Mouse (Mus musculus) ovary, postnatal 10 days (tissue): ENCODE measurements around the gene Armc9.

Source experiments
- DNase-seq: peaks from one replicate; pipeline ENCODE4 v3.0.0; 2022; ENCODE audit warnings: low spot score

The Armc9 gene

GRCm38 (mm10) chr1:86281781-86282536 lies 127.4 kb downstream of the Armc9 start:
- DNase-seq = no peak

DNA sequence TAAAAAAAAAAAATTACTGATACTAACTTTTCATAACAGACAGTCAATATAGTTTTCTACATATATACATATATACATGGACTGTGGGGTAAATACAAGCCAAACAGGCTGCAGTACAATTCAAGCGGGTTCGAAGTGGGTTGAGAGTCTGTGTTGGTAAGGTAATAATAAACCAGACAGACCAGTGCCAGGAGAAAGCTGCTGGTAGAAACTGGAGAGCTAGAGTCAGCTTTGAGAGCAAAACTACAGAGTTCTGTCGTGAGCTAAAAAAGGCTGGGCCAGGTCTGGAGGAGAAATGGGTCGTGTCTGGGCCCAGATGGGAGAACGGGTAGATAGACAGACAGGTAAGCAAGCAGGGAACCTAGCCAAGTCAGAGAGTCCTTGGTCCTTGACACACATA lies 129.5 kb downstream of the Armc9 start:
- DNase-seq = no peak

GRCm38 (mm10) chr1:86285295-86285694 lies 130.7 kb downstream of the Armc9 start:
- DNase-seq = no peak

GRCm38 (mm10) chr1:86287473-86287872 lies 132.9 kb downstream of the Armc9 start:
- DNase-seq = no peak

GRCm38 (mm10) chr1:86290452-86290851 lies 135.9 kb downstream of the Armc9 start:
- DNase-seq = no peak

DNA sequence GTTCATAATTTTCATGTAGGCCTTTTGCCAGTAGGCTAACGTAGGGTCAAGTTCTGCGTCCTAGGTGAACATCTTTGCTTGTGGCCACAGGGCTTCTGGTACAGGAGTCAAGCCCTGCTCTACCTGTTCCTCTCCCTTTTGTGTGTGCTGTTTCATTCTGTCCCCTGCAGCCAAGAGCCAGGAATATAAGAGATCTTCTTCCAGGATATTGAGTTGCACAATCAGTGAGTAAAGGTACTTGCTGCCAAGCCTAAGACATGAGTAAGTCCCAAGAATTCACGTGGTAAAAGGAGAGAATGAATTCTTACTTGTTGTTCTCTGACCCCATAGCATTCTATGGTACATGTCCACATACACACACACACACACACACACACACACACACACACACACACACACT lies 138.5 kb downstream of the Armc9 start:
- DNase-seq = no peak

- no peak for DNase-seq
Measured at GRCm38 (mm10) chr1:86293868-86294267, 139.3 kb downstream of the Armc9 start.

- no peak for DNase-seq
Measured at GRCm38 (mm10) chr1:86294472-86294871, 139.9 kb downstream of the Armc9 start.

DNA sequence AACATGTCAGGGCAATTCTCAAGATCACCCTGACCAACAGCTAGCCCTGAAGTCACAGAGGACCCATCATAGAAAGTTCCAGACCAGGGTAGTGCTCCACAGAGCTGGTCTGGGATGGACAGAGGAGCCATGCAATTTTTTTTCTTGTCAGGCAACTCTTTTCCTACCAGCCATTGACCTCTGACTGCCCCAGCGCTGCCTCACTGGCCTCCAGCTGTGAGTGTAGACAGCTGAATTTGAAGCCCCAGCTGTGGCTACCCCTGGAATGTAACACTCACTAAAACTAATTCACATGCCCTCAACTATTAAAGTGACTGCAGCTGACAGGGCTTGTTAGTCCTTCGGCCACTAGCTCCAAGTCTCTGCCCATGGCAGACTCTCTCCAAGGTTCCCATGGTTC lies 145.5 kb downstream of the Armc9 start:
- DNase-seq = no peak

GRCm38 (mm10) chr1:86300731-86301130 lies 146.2 kb downstream of the Armc9 start:
- no peak for DNase-seq

DNA sequence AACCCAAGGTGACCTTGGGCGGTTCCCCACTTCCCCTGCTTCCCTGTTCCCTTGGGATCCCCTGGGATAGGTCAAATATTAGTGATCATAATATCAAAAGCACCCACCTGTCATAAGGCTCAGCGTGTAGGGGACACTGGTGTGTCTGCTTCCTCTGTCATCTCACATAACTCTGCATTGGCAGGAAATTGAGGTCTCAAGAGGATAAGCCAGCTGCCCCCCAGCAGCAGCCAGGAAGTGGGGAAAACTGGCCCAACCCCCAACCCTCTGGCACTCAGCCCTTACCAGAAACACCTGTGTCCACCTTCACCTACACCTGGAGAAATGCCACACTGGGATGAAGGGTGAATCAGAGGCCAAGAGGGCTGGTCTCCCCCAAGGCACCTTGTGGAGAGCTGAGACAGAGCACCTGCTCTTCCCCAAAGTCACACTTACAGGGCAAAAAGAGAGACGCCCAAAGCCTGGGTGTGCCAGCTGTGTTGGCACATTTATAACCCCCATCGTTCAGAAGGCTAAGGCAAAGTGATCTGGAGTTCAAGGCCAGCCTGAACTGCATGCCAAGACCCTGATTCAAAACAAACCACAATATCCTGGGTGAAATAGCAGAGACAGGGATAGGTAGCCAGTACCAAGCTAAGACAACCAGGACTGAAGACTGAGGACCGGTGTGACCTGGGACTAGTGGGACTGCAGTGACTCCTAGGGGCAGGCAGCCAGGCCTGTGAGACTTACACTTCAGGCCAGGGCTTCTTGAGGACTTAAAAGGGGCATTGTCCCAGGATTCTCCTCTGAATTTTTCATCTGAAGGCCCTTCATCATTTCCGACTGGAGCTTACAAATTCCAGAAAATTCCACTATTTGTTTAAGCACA lies 146.9 kb downstream of the Armc9 start:
- DNase-seq = no peak

- DNase-seq = no peak
Measured at GRCm38 (mm10) chr1:86302532-86302931, 148.0 kb downstream of the Armc9 start, which contains the start of gene B3gnt7. Gene B3gnt7, plus strand, starts transcription at chr1:86302832.

DNA sequence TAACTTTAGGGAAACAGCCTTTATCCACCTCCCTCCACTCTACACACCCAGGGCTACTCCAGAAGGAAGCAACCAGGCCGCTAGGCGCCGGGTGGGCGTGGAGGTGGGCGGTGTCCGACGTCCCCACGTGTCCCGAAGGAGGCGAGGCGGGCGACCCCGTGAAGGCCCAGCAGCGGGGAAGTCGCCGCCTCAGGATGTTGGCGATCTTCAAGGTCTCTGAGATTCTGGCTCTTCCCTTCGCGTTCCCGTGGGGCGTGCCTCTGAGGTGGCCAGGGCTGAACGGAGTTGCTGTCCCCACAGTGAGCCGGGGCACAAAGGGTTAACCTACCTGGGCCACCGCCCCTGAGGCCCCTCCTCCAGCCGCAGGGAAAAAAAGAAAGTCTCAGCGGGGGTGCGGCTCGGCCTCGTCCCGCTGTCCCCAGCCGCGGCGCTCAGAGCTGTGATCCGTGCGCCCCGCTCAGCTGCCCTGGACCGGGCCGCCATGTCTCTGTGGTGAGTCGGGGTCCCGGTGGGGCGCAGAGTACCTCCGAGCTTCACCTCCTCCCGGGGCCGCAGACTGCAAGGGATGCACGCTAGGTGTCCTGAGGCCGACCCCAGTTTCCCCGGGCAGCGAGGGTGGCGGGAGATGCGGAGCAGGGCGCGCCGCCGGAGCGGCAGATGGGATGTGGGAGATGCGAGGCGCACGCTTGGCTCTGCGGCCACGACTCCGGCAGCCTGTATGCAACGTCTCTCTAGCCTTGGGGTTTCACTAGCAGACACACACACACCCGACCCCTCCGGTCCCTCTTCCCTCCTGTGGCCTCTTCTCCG lies 148.7 kb downstream of the Armc9 start:
- peak; percentile 50 for DNase-seq

DNA sequence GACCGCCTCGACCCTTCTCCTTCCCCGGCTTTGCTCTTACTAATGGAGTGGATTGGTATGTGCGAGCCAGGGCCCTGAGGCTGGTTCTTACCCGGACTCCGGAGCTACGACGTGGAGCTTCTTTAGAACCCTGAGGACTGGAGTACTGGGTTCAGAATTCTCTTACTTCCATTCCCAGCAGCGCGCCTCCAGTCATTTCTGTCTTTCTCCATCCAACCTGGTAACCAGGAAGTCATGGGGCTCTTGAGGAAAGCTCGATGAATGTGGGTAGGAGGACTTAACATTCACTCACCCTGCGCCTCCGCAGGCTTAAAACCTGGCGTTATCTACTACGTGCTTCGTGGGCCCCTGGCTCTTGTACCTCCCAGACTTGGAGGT lies 149.3 kb downstream of the Armc9 start:
- no peak for DNase-seq

GRCm38 (mm10) chr1:86306686-86307085 lies 152.1 kb downstream of the Armc9 start:
- DNase-seq = no peak

DNA sequence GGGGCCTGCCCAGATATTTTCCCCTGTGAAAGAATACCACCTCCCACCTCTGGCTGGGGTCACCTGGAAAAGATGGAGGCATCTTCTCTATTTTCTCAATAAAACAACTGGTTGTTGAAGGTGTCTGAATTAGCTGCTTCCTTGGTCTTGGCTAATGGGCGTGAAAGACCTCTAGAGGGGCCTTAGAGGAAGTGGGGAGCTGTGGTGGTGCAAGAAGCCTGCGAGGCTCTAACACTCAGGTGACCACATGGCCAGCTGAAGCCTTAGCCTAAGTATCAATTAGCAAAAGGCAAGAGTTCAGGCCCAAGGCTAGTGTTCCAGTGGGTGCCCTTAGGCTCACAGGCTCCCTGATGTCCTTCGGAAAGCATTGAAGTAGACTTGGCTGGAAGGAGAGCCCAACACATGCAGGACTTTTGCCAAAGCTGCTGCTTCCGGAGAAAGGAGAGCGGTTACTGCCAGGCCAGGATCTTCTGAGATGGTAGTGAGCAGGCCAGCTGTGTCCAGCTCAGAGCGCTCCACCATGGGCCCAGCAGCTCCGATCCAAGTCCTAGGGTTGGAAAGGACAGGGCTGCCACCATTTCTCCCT lies 152.7 kb downstream of the Armc9 start:
- DNase-seq = no peak

- no peak for DNase-seq
Measured at GRCm38 (mm10) chr1:86307871-86308641, 153.5 kb downstream of the Armc9 start.

DNA sequence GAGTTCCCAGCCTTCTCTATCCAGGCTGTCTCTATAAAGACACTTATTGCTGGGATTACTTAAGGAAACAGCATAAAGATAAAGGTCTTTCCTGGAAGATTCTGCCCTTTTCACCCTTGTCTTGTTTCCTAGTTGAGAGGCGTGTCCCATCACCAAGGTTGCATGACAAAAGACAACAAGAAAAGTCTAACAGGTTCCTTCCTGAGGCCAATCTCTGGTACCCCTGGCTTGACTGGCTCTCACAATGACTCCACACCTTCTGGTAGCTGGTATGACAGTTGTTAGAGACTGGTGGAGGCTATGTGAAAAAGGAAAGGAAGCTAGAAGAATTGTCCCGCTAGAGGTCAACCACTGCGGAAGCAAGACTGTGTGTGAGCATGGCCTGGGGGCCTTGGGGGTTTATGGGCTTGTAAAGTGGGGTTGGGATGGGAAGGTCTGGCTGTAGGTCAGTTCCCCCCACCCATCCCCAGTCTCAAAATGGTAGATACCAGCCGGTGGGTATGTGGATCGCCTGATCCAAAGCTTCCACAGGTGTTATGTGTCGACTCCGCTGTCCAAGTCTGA lies 154.8 kb downstream of the Armc9 start:
- no peak for DNase-seq

GRCm38 (mm10) chr1:86310536-86311310 lies 156.1 kb downstream of the Armc9 start:
- no peak for DNase-seq

DNA sequence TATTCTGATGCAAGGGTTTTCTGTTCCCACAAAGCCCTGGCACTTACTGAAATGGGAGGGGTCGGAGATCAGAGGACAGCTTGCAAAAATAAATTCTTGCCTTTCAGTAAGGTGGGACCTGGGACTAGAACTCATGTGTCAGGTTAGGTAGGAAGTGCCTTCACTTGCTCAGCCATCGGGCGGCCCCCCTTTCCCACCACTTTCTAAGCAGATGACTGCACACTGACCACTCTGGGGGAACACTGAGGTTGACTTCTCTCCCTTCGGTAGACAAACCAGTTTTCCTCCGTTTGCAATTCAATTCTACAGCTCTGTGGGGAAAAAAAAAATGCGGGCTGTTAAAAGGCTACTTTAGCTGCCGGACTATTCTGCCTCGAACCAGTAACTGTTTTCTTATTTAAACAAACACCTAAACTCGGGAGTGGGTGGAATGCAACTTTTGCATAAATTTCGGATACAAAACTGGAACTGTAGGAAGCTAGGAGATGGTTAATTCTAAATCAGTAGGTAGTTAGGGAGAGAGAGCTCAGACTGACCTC lies 157.0 kb downstream of the Armc9 start:
- DNase-seq = no peak
